Mouse (Mus musculus) v-Abl transformed pro-B cells (cell line): ENCODE data around the gene Parvg.

Source experiments
- in situ Hi-C, 2 experiments: fragments of 400-800 bp; cut with MboI; formaldehyde crosslinking; loops; one replicate each; pipeline ENCODE4 v1.15.1; 2025; ENCODE audit not compliant: unreplicated experiment in 2 of 2

Gene Parvg

GRCm38 (mm10) chr15:84301641-84302420 is 22.0 kb upstream of the Parvg start:
- in situ Hi-C loops, result no loop called here

GRCm38 (mm10) chr15:84303264-84303663 is 20.6 kb upstream of the Parvg start:
- in situ Hi-C loops, result no loop called here

- in situ Hi-C loops, result no loop called here
These were observed 18.5 kb upstream of the Parvg start for GRCm38 (mm10) chr15:84305333-84305732.

- in situ Hi-C loops, result no loop called here
These were observed 13.6 kb upstream of the Parvg start for GRCm38 (mm10) chr15:84310271-84310670.

- in situ Hi-C loops, result no loop called here
These were observed 12.3 kb upstream of the Parvg start for GRCm38 (mm10) chr15:84311295-84312085.

GRCm38 (mm10) chr15:84312878-84313565 is 10.8 kb upstream of the Parvg start:
- in situ Hi-C loops, result no loop called here

GRCm38 (mm10) chr15:84313566-84313878 is 10.3 kb upstream of the Parvg start:
- in situ Hi-C loops, result no loop called here

- in situ Hi-C loops, result no loop called here
These were observed 9.3 kb upstream of the Parvg start for GRCm38 (mm10) chr15:84314420-84315080.

GRCm38 (mm10) chr15:84315276-84316046 is 8.4 kb upstream of the Parvg start:
- in situ Hi-C loops, result no loop called here

- in situ Hi-C loops, result no loop called here
These were observed 4.4 kb upstream of the Parvg start for GRCm38 (mm10) chr15:84319393-84319792.

- in situ Hi-C loops, result no loop called here
These were observed 2.2 kb upstream of the Parvg start for GRCm38 (mm10) chr15:84321544-84322174.

GRCm38 (mm10) chr15:84324870-84325553 is 1.2 kb downstream of the Parvg start:
- in situ Hi-C loops, result no loop called here

GRCm38 (mm10) chr15:84325736-84326135 is 1.9 kb downstream of the Parvg start:
- in situ Hi-C loops, result no loop called here

- in situ Hi-C loops, result no loop called here
These were observed 5.0 kb downstream of the Parvg start for GRCm38 (mm10) chr15:84328870-84329269.

GRCm38 (mm10) chr15:84329940-84330339 is 6.1 kb downstream of the Parvg start:
- in situ Hi-C loops, result no loop called here

GRCm38 (mm10) chr15:84331066-84331612 is 7.3 kb downstream of the Parvg start:
- in situ Hi-C loops, result no loop called here

GRCm38 (mm10) chr15:84336281-84336817 is 12.5 kb downstream of the Parvg start:
- in situ Hi-C loops, result no loop called here

- in situ Hi-C loops, result no loop called here
These were observed 13.8 kb downstream of the Parvg start for GRCm38 (mm10) chr15:84337599-84337998.

GRCm38 (mm10) chr15:84340926-84341325 is 17.1 kb downstream of the Parvg start:
- in situ Hi-C loops, result no loop called here
